Mouse (Mus musculus) brain, embryonic 14.5 days (tissue): ENCODE results near the gene Anapc16.

ENCODE experiments used
- CTCF ChIP-seq: fragments of 200-500 bp; IDR thresholded peaks from 2 replicates; pipeline ENCODE4 v1.5.1; 2012; ENCODE audit warnings: inconsistent platforms, mild to moderate bottlenecking, moderate library complexity, borderline replicate concordance; ENCODE audit not compliant: insufficient read depth, insufficient read length; ENCODE audit errors: extremely low read depth
- POLR2A ChIP-seq: fragments of 200-500 bp; IDR thresholded peaks from 2 replicates; pipeline ENCODE4 v1.6.1; 2012; ENCODE audit warnings: mild to moderate bottlenecking, inconsistent platforms, borderline replicate concordance; ENCODE audit not compliant: poor library complexity, insufficient read depth, insufficient read length, severe bottlenecking; ENCODE audit errors: extremely low read depth

DNA sequence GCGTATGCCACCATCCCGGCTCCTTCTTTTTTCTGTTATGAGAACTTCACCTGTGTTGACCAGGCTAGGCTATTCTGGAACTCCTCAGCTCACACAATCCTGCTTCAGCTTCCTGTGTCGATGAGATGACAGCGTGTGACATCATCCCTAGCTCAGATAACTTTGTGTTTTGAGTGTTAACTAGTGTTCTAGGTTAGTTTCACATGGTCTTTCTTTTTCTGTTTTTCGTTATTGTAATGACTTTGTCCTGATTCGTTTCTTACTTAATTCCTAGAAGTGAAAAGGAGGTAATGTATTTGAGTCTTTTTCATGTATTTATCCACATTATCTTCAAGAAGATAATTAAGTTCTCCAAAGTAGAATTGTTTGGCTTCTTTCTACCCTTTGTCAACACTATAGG is 13.3 kb upstream of the Anapc16 start:
- TF ChIP-seq CTCF: no peak
- TF ChIP-seq POLR2A: no peak
